Mouse (Mus musculus) spleen, postnatal 10 days (tissue): ENCODE measurements around the gene Cdk2ap2.

Experiments
- DNase-seq, 2 experiments: peaks; one replicate each; pipeline ENCODE4 v3.0.0; 2021 to 2022; ENCODE audit warnings: low spot score in 2 of 2

Gene Cdk2ap2

GRCm38 (mm10) chr19:4093772-4094171, 3.2 kb upstream of the Cdk2ap2 start:
- DNase-seq, result no peak

- peak in 1 of 2 experiments; percentile 11 for DNase-seq
Observed at GRCm38 (mm10) chr19:4094348-4094747, 2.6 kb upstream of the Cdk2ap2 start.

DNA sequence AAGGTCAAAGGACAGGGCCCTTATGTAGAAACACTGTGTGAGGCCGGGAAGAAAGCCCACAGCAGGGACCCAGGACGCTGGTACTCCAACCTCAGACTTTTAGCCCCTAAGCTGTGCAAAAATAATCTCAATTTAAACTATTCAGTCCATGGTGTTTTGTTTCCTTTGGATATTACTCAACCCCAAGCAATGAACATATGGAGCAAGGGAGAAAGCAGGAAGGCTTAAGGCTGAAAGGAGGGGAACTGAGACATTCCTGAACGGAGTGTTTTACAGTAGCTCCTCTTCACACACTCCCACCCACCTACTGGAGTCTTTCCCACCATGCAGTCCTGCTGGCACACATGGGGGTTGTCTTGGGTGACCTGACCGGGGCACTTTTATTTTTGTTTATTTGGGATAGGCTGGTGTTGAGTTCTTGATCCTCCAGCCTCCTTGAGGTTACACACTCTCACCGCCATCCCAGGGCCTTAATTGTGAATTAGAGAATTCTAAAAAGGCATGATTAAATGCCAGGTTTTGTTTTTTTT, 2.1 kb upstream of the Cdk2ap2 start:
- peak in 1 of 2 experiments; percentile 9 for DNase-seq

GRCm38 (mm10) chr19:4095802-4096201, 1.2 kb upstream of the Cdk2ap2 start:
- no peak for DNase-seq

GRCm38 (mm10) chr19:4097441-4097825, 451 bp downstream of the Cdk2ap2 start:
- peak in 1 of 2 experiments; percentile 90 for DNase-seq

DNA sequence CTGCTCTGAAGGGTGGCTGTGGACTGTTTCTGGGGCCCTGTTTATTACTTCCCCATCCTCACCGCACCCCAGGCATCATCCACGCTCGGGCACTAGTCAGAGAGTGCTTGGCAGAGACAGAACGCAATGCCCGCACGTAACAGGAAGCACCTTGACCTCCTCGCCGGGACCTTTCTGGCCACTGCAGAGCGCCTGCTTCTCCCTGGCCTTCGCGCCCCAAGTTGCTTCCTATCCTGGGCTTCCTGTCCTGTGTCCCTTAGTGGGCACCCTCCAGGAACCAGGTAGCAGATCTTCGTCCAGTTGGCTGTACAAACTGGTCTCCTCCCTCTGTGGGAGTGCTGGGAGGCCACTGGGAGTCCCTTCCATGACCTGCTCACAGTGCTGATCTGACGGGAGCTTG, 1.4 kb downstream of the Cdk2ap2 start:
- DNase-seq, result peak in 1 of 2 experiments; percentile 45

- DNase-seq, result peak; percentile 96 to 98
Observed at GRCm38 (mm10) chr19:4099056-4099455, 2.1 kb downstream of the Cdk2ap2 start.

GRCm38 (mm10) chr19:4099837-4100717, 3.1 kb downstream of the Cdk2ap2 start, which contains the start of gene Pitpnm1:
Gene Pitpnm1, plus strand, starts transcription at chr19:4099998.
- DNase-seq, result peak; percentile 89 to 90

DNA sequence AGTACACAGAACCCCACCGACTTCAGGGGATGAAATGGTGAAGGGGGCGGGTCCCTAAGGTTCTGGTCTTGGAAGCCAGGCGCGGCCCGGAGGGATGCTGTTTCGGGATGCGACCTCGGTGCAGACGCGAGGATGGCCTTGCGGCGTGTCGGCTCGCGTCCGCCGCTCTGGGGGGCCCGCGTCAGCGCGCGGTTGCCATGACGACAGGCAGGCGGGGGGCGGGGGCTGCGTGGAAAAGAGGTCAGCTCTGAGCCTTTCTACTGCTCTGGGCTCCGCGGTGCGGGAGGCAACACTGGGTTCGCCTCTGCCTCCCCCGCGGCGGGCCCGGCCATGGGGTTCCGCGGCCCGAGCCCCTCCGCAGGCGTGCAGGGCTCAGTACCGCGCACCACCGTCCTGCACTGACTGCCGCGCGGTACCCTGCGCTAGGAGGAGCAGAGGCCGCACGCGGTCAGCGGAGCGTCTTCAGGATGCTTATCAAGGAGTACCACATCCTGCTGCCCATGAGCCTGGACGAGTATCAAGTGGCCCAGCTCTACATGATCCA, 3.8 kb downstream of the Cdk2ap2 start:
- DNase-seq, result peak; percentile 50 to 60

GRCm38 (mm10) chr19:4101466-4101865, 4.5 kb downstream of the Cdk2ap2 start:
- DNase-seq, result no peak

DNA sequence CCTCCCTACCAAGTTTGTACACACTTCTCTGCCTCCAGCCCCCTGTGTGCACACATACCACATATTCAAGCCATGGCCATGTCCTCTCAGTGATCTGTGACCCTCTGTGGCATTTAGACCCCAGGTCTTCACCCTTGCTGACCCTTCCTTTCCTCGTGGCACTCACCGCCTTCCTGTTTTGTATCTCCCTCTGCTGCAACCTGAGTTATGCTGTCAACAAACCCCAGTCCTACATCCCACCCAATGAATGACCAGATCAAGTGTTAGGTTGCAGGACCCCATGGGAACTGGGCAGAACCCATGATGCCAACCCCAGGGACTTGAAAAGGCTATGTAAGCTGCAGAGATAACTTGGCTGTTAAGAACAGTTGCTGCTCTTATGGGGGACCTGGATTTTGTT, 5.1 kb downstream of the Cdk2ap2 start:
- DNase-seq, result no peak

- no peak for DNase-seq
Observed at GRCm38 (mm10) chr19:4102626-4103025, 5.6 kb downstream of the Cdk2ap2 start.

- no peak for DNase-seq
Observed at GRCm38 (mm10) chr19:4103294-4103693, 6.3 kb downstream of the Cdk2ap2 start.

DNA sequence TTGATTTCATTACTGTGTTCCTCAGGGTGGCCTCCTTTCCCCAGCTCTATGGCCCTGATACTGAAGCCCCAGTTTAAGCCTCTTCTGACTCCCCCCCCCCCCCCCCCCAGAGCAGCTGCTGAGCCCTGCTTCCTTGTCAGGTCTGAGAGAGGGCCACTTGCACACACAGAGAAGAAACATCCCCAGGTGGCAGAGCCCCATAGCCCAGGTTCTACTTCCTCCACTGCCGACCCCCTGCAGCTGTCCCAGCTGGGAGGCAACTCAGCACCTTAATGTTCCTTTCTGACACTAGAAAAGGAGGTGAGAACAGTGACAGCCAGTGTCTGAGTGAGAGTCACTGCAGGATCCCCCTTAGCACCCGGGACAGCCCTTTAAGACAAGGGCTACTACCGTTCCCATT, 6.8 kb downstream of the Cdk2ap2 start:
- no peak for DNase-seq

GRCm38 (mm10) chr19:4104675-4105194, 7.8 kb downstream of the Cdk2ap2 start:
- DNase-seq, result no peak

GRCm38 (mm10) chr19:4106654-4107053, 9.7 kb downstream of the Cdk2ap2 start:
- no peak for DNase-seq

DNA sequence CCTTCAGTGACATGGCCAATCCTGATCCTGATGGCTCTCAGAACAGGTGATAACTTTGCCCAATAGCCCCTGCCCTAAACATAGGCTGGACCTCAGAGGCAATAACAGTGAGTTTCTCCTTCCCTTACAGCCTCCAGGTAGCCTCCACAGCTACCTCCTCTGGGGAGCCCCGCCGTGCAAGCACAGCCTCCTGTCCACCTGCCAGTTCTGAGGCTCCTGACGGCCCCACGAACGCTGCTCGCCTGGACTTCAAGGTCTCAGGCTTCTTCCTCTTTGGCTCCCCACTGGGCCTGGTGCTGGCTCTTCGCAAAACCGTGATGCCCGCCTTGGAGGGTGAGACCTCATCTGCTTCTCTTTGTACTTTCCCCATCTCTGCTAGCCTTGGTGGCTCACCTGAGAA, 11.6 kb downstream of the Cdk2ap2 start:
- DNase-seq, result no peak

GRCm38 (mm10) chr19:4112063-4112960, 15.3 kb downstream of the Cdk2ap2 start:
- no peak for DNase-seq

DNA sequence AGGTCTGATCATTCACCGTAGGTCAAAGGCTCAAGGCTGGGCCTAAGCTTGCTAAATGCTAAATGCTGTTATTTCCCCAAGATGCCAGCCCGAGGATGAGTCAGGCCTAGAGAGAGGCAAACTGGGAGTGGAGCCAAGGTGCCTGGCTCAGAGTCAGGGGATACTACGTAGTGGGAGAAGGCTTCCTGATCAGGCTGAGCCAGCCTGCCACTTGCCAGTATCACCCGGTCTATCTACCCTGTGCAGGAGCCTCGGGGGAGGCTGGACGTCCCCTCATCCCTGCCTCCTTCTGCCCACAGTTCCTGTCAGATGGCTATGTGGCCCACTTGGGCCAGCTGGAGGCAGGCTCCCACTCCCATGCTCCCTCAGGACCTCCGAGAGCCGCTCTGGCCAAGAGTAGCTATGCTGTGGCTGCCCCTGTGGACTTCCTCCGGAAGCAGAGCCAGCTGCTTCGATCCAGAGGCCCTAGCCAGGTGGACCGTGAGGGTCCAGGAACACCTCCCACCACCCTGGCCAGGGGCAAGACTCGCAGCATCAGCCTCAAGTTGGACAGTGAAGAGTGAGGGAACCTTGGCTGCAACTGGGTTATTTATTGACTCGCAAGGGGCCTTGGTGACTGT, 16.3 kb downstream of the Cdk2ap2 start:
- DNase-seq, result peak; percentile 85 to 93

- peak in 1 of 2 experiments; percentile 72 for DNase-seq
Observed at GRCm38 (mm10) chr19:4113806-4114230, 16.8 kb downstream of the Cdk2ap2 start.

GRCm38 (mm10) chr19:4114551-4114950, 17.6 kb downstream of the Cdk2ap2 start:
- DNase-seq, result no peak
